Mouse (Mus musculus) heart, postnatal 0 days (tissue): ENCODE measurements at regions not wholly inside any gene's neighbourhood (a gene's known extent, or its start where the extent isn't known, plus 50 kb on each side); places are given as distances from the start of the nearest gene placed in this dataset.

Experiments
- ATAC-seq: fragments of 200-750 bp; cut with Nextera tagmentation; 2 replicates; pipeline ENCODE4 v1.8.0; 2017; ENCODE audit warnings: low read depth, moderate number of reproducible peaks, moderate library complexity; ENCODE audit not compliant: insufficient read depth
- DNase-seq: peaks from one replicate; pipeline ENCODE4 v3.0.0-alpha.2; 2016; ENCODE audit warnings: low spot score
- H3K27ac ChIP-seq: fragments of 300-500 bp; sonication (generic); 2 replicates; pipeline ENCODE4 v1.5.1; 2014; ENCODE audit warnings: low read depth, mild to moderate bottlenecking
- H3K27me3 ChIP-seq: fragments of 300-500 bp; sonication (generic); 2 replicates; pipeline ENCODE4 v1.6.1; 2014; ENCODE audit warnings: low read length, mixed read lengths; ENCODE audit not compliant: control insufficient read depth, insufficient read depth
- H3K36me3 ChIP-seq: fragments of 300-500 bp; sonication (generic); replicated peaks from 2 replicates; pipeline ENCODE4 v1.6.1; 2014; ENCODE audit warnings: low read length, mixed read lengths; ENCODE audit not compliant: control insufficient read depth, insufficient read depth
- H3K4me1 ChIP-seq: fragments of 300-500 bp; sonication (generic); 2 replicates; pipeline ENCODE4 v1.6.1; 2014; ENCODE audit warnings: antibody characterized with exemption; ENCODE audit not compliant: control insufficient read depth, insufficient read depth
- H3K4me2 ChIP-seq: fragments of 300-500 bp; sonication (generic); 2 replicates; pipeline ENCODE4 v1.6.1; 2014; ENCODE audit warnings: low read depth, mild to moderate bottlenecking, low read length, moderate library complexity
- H3K4me3 ChIP-seq: fragments of 300-500 bp; sonication (generic); 2 replicates; pipeline ENCODE4 v1.5.1; 2014; ENCODE audit warnings: low read depth, low read length
- H3K9ac ChIP-seq: fragments of 300-500 bp; sonication (generic); replicated peaks from 2 replicates; pipeline ENCODE4 v1.6.1; 2014; ENCODE audit warnings: low read depth, low read length, mixed read lengths
- H3K9me3 ChIP-seq: fragments of 300-500 bp; sonication (generic); replicated peaks from 2 replicates; pipeline ENCODE4 v1.6.1; 2016; ENCODE audit warnings: low read length; ENCODE audit not compliant: control insufficient read depth
- CTCF ChIP-seq: IDR thresholded peaks from 2 replicates; pipeline ENCODE4 v1.5.1; 2016; ENCODE audit warnings: antibody characterized with exemption, control low read depth, low read depth
- EP300 ChIP-seq: IDR thresholded peaks from 2 replicates; pipeline ENCODE4 v1.6.1; 2016; ENCODE audit warnings: antibody characterized with exemption, low read depth
- WGBS: fragments of 180-500 bp; shearing (Covaris S2); extraction: QIAGEN DNeasy Blood & Tissue Kit; methylation state at CpG from one replicate; pipeline ENCODE4 v1.1.7; 2014; 5-methylcytosine and 5-hydroxymethylcytosine counted together

GRCm38 (mm10) chr12:31188011-31188576 is 52.5 kb upstream of the Gm6993 start:
- 88% methylated on average over 2 of the region's 2 CpGs for WGBS
- no peaks in the 10 kb centered on the region for H3K27me3 ChIP-seq
- no peak overlapping the region for H3K4me2 ChIP-seq
- no peaks in the 10 kb centered on the region for H3K36me3 ChIP-seq
- no peak overlapping the region for H3K9ac ChIP-seq
- no peak overlapping the region for H3K27ac ChIP-seq
- H3K4me1 ChIP-seq: peaks cover 24% of the 10 kb centered on the region
- DNase-seq: no peak
- no peak overlapping the region for H3K4me3 ChIP-seq
- H3K9me3 ChIP-seq: no peaks in the 10 kb centered on the region
- ATAC-seq: no peak
- no peak for TF ChIP-seq EP300
- no peak for TF ChIP-seq CTCF

DNA sequence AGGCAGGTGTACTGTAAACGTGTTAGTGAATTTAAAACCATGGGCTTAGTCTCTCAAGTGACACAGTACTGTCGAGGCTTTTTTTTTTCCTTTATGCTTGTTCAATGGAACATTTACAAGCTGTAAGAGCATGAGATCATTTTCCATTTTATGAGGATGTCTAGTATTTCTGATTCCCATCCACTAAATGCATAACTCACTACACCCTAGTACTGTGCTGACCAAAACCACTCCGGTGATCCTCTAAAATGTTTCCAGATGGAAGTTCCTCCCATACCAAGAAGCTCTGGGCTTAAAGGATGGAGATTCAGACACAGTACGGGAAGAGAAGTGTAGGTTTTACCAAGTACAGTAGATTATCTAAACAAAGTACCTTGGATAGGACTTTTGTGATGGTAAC is 50.3 kb upstream of the Gm6993 start:
- DNase-seq: no peak
- Histone ChIP-seq H3K4me2 (no peak overlapping the region), H3K27me3 (no peaks in the 10 kb centered on the region), H3K36me3 (no peaks in the 10 kb centered on the region), H3K27ac (no peak overlapping the region), H3K4me3 (no peak overlapping the region), H3K9me3 (no peaks in the 10 kb centered on the region), H3K4me1 (peaks cover 10% of the 10 kb centered on the region), H3K9ac (no peak overlapping the region)
- WGBS: 85% methylated on average over 4 of the region's 4 CpGs
- no peak for ATAC-seq
- TF ChIP-seq EP300 (no peak), CTCF (no peak)
